Mouse (Mus musculus): Measurements from ENCODE around the gene Susd1. TPM values are rescaled to one million over a fixed set of nuclear protein-coding genes. Genes with fewer than 3 reads are reported as not detected.

Susd1 gene
- 11.2 and 17.4 TPM in 2 replicates for polyA plus RNA-seq (2012; rRNA removed; ENCODE audit: low replicate concordance)

GRCm38 (mm10) chr4:59437990-59438854, at the start of gene Susd1:
Gene Susd1, minus strand, starts transcription at chr4:59438633.

Other genes with a start within 250 kb of the Susd1 start
- gene Ugcg, start 249.4 kb downstream of the Susd1 start, polyA plus RNA-seq (2012; rRNA removed; ENCODE audit: low replicate concordance): 14.4 and 22.5 TPM in 2 replicates
- 45.4 and 53.0 TPM in 2 replicates for gene Ptbp3, start 110.7 kb upstream of the Susd1 start, polyA plus RNA-seq (2012; rRNA removed; ENCODE audit: low replicate concordance)
- 30.7 and 78.6 TPM in 2 replicates for gene Hsdl2, start 142.9 kb upstream of the Susd1 start, polyA plus RNA-seq (2012; rRNA removed; ENCODE audit: low replicate concordance)
- gene E130308A19Rik, start 187.6 kb upstream of the Susd1 start, polyA plus RNA-seq (2012; rRNA removed; ENCODE audit: low replicate concordance): 5.4 and 8.3 TPM in 2 replicates